Mouse (Mus musculus) embryonic facial prominence, embryonic 11.5 days (tissue): ENCODE results near the gene Gdf5. TPM values are rescaled to one million over a fixed set of nuclear protein-coding genes. Genes with fewer than 3 reads are reported as not detected.

ENCODE experiments used
- ATAC-seq: fragments of 200-750 bp; cut with Nextera tagmentation; replicated peaks from 2 replicates; pipeline ENCODE4 v1.8.0; 2017; ENCODE audit warnings: low read depth; ENCODE audit not compliant: insufficient number of reproducible peaks, low FRiP score, low TSS enrichment
- DNase-seq: peaks from one replicate; pipeline ENCODE4 v3.0.0-alpha.2; 2015; ENCODE audit warnings: low spot score
- H3K27ac ChIP-seq: fragments of 300-500 bp; sonication (generic); replicated peaks from 2 replicates; pipeline ENCODE4 v1.5.1; 2014; ENCODE audit warnings: mild to moderate bottlenecking, low read depth, low read length, control low read depth
- H3K27me3 ChIP-seq: fragments of 300-500 bp; sonication (generic); 2 replicates; pipeline ENCODE4 v1.6.1; 2014; ENCODE audit warnings: mild to moderate bottlenecking, low read length, moderate library complexity, mixed read lengths; ENCODE audit not compliant: control insufficient read depth, insufficient read depth
- H3K36me3 ChIP-seq: fragments of 300-500 bp; sonication (generic); replicated peaks from 2 replicates; pipeline ENCODE4 v1.6.1; 2014; ENCODE audit warnings: low read depth, mild to moderate bottlenecking, low read length, moderate library complexity, mixed read lengths; ENCODE audit not compliant: control insufficient read depth, insufficient read depth
- H3K4me1 ChIP-seq: fragments of 300-500 bp; sonication (generic); 2 replicates; pipeline ENCODE4 v1.6.1; 2014; ENCODE audit warnings: low read length, mixed read lengths; ENCODE audit not compliant: control insufficient read depth, insufficient read depth
- H3K4me2 ChIP-seq: fragments of 300-500 bp; sonication (generic); 2 replicates; pipeline ENCODE4 v1.6.1; 2014; ENCODE audit warnings: low read depth, mild to moderate bottlenecking, control low read depth, low read length, moderate library complexity
- H3K4me3 ChIP-seq: fragments of 300-500 bp; sonication (generic); 2 replicates; pipeline ENCODE4 v1.5.1; 2014; ENCODE audit warnings: low read depth, low read length, control low read depth
- H3K9ac ChIP-seq: fragments of 300-500 bp; sonication (generic); replicated peaks from 2 replicates; pipeline ENCODE4 v1.6.1; 2014; ENCODE audit warnings: mild to moderate bottlenecking, control low read depth, low read length
- H3K9me3 ChIP-seq: fragments of 300-500 bp; sonication (generic); replicated peaks from 2 replicates; pipeline ENCODE4 v1.6.1; 2016; ENCODE audit warnings: mild to moderate bottlenecking, low read length, inconsistent platforms, mixed read lengths; ENCODE audit not compliant: control insufficient read depth
- WGBS: fragments of 180-500 bp; shearing (Covaris S2); extraction: QIAGEN DNeasy Blood & Tissue Kit; methylation state at CpG from one replicate; pipeline ENCODE4 v1.1.7; 2014; 5-methylcytosine and 5-hydroxymethylcytosine counted together
- polyA plus RNA-seq: library from polyadenylated mRNA; unstranded; fragments of >200 nt; fragmentation: Nextera tagmentation; extraction: Ambion mirVana; gene quantifications from 2 replicates; pipeline ENCODE4 v1.2.1, GENCODE M21; 2014

Gdf5 gene
- polyA plus RNA-seq, 1 experiment from 2014 or later = 3.2 TPM

GRCm38 (mm10) chr2:155895046-155895735 is 50.0 kb downstream of the Gdf5 start:
- ATAC-seq = no peak
- Histone ChIP-seq H3K4me3 (no peak overlapping the region), H3K4me1 (no peaks in the 10 kb centered on the region), H3K9ac (no peak overlapping the region), H3K27me3 (no peaks in the 10 kb centered on the region), H3K36me3 (peaks cover 5% of the 10 kb centered on the region; the same call in 1 of the 2 replicates), H3K4me2 (no peak overlapping the region), H3K9me3 (no peaks in the 10 kb centered on the region), H3K27ac (no peak overlapping the region)
- no peak for DNase-seq
- 87% methylated on average over 16 of the region's 16 CpGs for WGBS

- Histone ChIP-seq H3K4me1 (no peaks in the 10 kb centered on the region), H3K36me3 (peaks cover 5% of the 10 kb centered on the region; the same call in 1 of the 2 replicates), H3K27me3 (no peaks in the 10 kb centered on the region), H3K27ac (no peak overlapping the region), H3K4me3 (no peak overlapping the region), H3K4me2 (no peak overlapping the region), H3K9ac (no peak overlapping the region), H3K9me3 (no peaks in the 10 kb centered on the region)
- 94% methylated on average over 13 of the region's 13 CpGs for WGBS
- ATAC-seq (no peak), DNase-seq (no peak)
Observed at GRCm38 (mm10) chr2:155894307-155895045, 50.7 kb downstream of the Gdf5 start.

Other genes starting within 250 kb of the Gdf5 start
- 22.7 and 28.9 TPM in 2 replicates for gene Edem2, start 215.9 kb downstream of the Gdf5 start, polyA plus RNA-seq
- not detected in 2 replicates for gene Gm17581, start 209.5 kb downstream of the Gdf5 start, polyA plus RNA-seq
- 2.7 and 2.8 TPM in 2 replicates for gene Procr, start 194.2 kb downstream of the Gdf5 start, polyA plus RNA-seq
- 0.70 and 0.73 TPM in 2 replicates for gene Mmp24, start 170.0 kb downstream of the Gdf5 start, polyA plus RNA-seq
- gene BC029722, start 125.9 kb downstream of the Gdf5 start, polyA plus RNA-seq = 5.7 and 6.6 TPM in 2 replicates
- 198 and 213 TPM in 2 replicates for gene Eif6, start 118.4 kb downstream of the Gdf5 start, polyA plus RNA-seq
- 0.14 and 0.15 TPM in 2 replicates for gene Fam83c, start 110.5 kb downstream of the Gdf5 start, polyA plus RNA-seq
- gene Uqcc1, start 15.1 kb downstream of the Gdf5 start, polyA plus RNA-seq = 85.3 and 87.7 TPM in 2 replicates
- gene Gm15557, start 4.6 kb downstream of the Gdf5 start, polyA plus RNA-seq = not detected in 2 replicates
- 13.4 and 14.0 TPM in 2 replicates for gene Cep250, start 11.1 kb upstream of the Gdf5 start, polyA plus RNA-seq
- gene 6430550D23Rik, start 62.6 kb upstream of the Gdf5 start, polyA plus RNA-seq = 0.89 and 1.5 TPM in 2 replicates
- gene Ergic3, start 62.7 kb upstream of the Gdf5 start, polyA plus RNA-seq = 175 and 210 TPM in 2 replicates
- gene Fer1l4, start 107.6 kb upstream of the Gdf5 start, polyA plus RNA-seq = 0.10 TPM in 1 of 2 replicates, not detected in the other
- 4.4 and 6.3 TPM in 2 replicates for gene Spag4, start 119.8 kb upstream of the Gdf5 start, polyA plus RNA-seq
- 51.3 and 55.4 TPM in 2 replicates for gene Cpne1, start 166.6 kb upstream of the Gdf5 start, polyA plus RNA-seq
- gene Rbm12, start 166.6 kb upstream of the Gdf5 start, polyA plus RNA-seq = 47.3 and 48.7 TPM in 2 replicates
- 20.1 and 23.8 TPM in 2 replicates for gene Gm28036, start 181.7 kb upstream of the Gdf5 start, polyA plus RNA-seq
- 356 and 375 TPM in 2 replicates for gene Romo1, start 198.7 kb upstream of the Gdf5 start, polyA plus RNA-seq
- 33.5 and 34.0 TPM in 2 replicates for gene Nfs1, start 198.8 kb upstream of the Gdf5 start, polyA plus RNA-seq
- 678 and 756 TPM in 2 replicates for gene Rbm39, start 234.9 kb upstream of the Gdf5 start, polyA plus RNA-seq